Mouse (Mus musculus) c-Kit-positive CD71-positive TER-119-positive erythroid progenitor cells, embryonic 14.5 days (primary cell): ENCODE measurements around the gene Ets1.

Experiments used
- DNase-seq: peaks from one replicate; pipeline ENCODE4 v3.0.0-alpha.2; 2013; ENCODE audit warnings: low spot score

The Ets1 gene

DNA sequence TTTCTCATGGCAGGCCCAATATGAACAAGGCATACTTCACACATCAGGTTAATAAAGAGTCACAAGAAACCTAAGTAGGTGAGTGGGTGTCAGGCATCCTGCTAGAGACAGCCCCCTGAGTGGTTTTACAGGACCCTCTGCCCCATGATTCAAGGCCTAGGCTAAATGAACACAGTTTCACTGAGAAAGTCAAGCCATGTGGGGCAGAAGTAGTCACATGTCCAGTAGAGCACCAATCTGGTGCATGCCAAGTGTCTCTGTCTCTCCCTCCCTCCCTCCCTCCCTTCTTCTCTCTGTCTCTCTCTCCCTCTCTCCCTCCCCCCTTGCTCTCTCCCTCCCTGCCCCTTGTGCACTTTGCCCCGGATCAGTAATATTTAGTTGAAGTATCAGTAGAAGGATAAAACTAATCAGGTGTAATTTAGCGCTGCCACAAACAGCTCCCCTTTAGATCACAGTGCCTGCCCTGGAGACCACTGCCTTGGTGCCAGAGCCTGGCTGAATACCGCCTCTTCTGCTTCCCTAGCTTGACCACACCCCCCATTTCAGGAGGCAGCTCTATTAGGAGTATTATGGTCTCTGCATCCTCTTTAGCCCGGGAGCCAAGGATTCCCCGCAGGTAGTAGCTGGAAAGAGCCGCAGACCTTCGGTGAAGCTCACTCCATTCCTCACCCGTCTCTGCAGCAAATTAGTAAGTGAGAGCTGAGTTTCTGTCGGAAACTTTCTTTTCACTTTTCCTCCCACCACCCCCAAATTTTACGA lies at the start of gene Ets1:
TSS of gene Ets1 (plus strand) at position 595 of the 759 bp plus-strand sequence.
- no peak for DNase-seq

DNA sequence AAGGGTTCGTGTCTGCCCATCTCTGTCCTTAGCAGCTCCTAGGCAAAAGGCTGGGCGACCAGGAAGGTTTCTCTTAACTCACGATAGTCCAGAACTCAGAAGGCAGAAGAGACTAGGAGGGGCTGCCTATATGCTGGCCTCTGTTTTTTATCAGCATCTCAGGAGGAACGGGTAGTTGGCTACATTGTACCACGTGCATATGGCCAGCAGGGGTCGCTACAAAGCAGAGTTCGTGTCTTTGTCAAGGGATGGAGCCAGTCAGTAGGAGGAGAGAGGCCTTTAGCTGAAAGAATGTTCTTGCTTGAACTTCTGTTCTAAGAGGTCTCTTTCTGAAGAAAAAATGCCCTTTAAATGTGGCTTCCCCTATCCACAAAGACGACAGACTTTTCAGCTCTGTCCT lies 46.1 kb upstream of the Ets1 start:
- DNase-seq, result peak; percentile 69

DNA sequence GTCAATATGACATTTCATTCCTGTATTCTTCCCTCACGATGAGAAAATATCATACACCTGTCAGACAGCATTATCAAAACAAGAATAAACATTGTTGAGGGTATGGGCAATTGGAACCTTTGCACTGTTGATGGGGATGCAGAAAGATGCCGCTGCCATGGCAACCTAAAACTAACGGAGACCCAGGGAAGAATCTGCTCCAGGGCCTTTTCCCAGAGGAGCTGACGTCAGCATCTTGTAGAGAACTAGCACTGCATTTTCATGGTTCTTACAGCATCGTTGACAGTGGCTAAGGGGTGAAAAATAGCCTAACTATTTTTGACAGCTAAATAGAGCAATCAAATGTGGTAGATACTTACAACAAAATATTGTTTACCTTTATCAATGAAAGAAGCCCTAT lies 45.5 kb upstream of the Ets1 start:
- no peak for DNase-seq

DNA sequence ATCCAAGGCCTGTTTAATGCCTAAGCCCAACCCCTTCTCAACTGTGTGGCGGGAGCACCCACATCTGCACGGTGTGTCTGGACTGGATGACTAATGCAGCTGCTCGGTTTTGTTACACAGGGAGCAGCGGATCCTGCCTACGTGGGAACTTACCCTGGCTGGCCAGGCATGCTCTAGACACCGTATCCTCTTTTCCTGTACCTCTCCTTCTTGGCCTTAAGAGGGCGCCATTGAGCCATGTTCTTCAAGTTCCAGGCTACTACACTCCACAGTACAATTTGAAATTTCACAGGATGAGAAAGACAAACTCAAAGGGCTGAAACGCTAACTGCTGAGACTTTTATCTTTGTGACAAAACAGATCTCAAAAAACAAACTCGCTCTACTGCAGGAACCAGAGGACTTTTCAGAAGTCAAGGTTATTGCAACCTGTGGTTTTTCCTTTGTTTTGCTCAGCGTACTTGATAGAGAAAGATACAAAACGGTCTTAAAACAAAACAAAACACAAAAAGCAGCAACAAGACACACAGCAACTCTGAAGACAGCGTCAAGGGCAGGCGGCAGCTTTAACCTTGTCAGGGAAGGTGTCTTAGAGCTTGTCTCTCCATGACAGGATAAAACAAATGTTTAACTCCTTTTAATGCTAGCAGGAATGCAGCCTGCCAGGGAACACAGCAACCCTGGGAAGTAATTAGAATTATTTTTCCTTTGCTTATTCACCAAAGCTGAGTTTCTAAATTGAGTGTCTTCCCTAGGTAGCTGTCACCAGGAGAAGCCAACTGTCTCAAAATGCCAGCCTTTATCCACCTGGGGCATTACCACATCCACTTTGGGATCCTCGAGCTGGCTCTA lies 44.1 kb upstream of the Ets1 start:
- DNase-seq, result peak; percentile 78

DNA sequence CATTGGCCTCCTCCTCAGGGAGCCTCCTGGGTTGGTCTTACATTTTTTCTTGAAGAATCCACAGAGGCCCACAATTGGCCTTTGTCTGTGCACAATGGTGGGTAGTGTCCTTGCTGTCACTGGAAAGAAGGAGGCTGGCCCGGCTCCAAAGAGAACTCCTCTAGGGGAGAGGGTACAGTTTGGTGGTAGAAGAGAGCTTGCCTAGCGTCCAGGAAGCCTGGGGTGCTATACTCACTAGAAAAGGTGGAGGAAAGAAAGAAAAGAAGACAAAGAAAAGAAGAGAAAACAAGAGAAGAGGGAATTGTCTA lies 43.5 kb upstream of the Ets1 start:
- no peak for DNase-seq

DNA sequence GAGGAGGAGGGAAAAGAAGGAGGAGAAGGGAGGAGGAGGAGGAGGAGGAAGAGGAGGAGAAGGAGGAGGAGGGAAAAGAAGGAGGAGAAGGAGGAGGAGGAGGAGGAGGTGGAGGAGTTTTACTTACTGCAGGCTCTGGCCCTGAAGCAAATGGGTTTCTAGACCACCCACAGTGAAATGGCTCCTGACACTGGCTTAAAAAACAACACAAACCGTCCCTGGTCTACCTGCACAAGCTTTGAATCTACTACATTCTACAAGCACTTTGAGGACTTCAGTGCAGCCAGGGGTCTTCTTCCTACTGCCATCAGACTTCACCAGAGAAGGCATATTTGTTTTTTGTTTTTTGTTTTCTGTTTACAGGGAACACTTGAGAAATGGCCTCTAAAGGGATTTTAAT lies 42.2 kb upstream of the Ets1 start:
- no peak for DNase-seq

DNA sequence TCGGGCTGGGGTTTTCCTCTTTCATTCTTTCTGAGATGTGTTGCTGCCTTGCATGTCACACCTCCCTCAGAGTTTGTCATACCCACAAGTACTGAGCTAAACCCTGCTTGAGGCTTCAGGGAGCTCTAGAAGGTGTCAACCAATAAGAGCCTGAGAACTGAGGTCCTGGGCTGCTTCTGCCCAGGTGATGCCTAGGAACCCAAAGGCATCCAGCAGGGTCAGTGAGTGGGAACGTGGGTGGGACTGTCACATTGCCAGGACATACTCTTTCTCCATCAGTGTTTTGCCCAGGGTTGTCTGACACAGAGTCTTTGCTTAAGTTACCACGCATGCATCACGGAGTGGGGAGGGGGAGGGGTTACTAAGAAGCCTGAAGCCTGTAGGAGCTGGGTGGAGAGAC lies 41.7 kb upstream of the Ets1 start:
- DNase-seq, result no peak

DNA sequence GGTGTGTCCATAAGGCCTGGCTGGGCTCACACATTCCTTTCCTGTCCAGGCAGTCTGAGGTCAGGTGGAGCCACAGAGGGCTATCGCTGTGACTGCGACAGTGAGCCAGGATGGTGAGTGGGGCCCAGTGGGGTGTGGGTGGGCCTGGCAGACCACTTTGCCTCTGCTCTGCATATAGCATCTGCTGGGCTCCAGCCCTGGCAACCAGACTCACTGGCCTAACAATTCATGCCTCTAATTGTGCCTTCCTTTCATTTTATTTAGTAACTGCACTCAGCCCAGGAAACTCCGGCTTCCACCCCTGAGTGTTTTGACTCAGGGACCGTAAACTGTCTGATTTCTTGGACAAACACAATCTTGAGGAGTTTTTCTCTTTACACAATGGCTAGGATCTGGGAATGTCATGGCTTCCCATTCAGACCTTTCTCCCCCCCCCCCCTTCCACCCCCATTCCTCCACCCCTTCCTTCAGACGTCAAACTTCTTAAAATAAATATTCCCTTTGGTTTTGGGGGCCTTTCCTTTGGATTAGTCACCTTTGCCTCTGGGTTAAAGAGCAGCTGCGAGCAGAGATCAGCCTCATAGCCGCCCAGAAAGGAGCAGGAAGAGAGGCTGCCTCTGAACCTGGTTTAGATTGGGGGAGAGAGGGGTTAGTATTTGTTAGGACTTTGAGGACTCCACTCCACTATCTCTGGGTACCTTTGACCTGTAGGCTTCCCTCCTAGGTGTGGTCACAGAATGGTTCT lies 40.8 kb upstream of the Ets1 start:
- no peak for DNase-seq

DNA sequence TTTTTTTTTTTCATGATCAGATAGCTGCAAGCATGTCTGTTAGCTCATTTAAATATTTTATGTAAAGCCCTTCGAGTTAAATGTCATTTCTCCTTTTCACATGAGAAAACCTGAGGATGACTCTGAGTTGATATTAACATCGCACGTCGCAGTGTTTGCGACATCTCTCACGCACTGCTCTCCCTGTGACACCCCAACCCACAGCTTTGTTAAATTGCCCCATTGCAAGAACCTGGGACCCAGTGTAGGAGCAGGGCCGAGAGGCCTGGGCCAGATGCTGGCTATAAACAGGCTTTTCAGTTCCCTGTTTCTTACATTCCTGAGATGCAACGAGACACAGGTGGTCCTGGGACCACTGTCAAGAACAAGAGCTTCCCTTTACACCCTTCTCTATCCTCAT lies 39.7 kb upstream of the Ets1 start:
- no peak for DNase-seq

DNA sequence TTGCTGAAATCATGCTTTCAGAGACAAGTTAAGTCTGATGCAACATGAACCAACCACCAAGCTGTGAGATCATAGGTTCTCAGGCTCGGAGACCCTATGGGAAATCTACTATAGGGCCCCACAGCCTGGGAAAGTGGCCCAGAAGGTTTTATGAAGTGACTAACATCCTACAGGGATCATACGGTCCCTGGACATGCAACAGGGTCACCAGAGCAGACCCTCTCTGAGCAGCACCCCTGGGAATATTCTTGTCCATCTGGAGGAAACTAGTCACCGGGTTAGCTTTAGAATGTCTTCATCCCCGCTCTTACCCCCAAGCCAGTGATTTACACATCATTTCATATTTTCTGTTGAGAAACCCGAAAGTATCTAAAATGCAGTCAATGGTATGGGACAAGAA lies 34.1 kb upstream of the Ets1 start:
- no peak for DNase-seq

DNA sequence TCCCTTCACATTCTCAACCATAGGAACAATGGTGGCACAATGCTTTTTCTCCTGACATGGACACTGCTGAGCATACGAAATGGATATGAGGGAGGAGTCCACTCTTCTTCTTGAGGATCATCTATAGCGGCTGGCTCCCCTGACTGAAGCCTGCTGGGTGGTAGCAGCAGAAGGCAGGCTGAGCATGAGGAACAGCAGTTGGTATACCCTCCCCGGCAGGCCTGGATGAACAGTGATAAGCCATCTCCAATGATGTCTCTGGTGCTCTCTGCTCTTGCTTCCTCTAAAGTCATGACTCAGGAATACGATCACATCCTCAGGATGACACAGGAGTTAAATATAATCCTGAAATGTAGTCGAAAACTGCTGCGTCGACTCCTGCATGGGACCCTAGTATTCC lies 32.9 kb upstream of the Ets1 start:
- DNase-seq, result no peak

DNA sequence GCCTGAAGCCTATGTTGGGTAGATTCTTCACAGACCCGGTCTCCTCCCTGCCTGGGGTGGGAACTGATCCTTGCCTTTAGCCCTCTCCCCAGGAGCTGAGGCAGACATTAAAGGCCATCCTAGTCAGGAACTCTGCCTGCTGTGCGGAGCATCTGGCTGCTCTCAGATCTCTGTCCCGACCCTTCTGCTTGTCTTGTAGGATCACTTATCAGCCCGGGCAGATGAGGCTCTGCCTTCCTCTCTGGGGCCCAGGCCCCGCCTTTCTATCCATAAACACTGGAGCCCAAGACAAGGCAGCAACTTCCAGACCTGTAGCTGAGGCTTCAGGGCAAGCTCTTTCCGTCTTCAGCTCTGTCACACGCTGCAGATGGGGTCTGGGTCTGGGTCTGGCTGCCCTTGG lies 28.8 kb upstream of the Ets1 start:
- peak; percentile 78 for DNase-seq

DNA sequence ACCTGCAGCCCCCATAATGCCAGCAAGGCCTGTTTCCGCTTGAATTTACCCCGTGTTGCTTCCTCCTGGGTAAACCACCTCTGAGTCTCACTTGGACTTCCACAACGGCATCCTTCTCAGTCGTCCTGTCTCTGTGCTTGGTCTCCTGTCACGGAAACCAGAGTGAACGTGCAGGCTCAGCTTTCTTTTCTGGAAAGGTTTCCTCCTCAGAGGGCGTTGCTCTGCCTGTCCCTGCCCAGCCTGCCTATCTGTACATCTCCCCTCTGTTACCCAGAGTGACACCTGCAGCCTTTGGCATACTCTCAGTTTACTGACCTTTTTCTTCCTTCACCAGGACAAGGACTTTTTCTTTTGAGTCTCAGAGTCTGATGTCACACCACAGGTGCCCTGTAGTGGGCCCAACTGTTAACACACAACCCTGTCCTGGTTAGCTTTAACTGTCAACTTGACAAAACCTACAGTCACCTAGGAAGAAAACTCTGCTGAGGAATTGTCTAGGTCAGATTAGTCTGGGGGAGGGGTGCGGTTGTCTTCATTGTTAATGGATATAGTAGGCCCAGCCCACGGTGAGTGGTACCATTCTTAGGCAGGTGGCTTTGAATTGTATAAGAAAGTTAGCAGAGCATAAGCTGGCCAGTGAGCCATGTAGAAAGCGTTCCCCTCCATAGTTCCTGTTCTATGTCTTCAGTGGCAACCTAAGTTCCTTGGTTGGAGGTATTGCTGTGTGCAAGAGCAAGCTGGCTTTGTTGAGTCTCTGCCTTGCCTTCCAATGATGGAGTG lies 27.0 kb upstream of the Ets1 start:
- DNase-seq, result no peak

DNA sequence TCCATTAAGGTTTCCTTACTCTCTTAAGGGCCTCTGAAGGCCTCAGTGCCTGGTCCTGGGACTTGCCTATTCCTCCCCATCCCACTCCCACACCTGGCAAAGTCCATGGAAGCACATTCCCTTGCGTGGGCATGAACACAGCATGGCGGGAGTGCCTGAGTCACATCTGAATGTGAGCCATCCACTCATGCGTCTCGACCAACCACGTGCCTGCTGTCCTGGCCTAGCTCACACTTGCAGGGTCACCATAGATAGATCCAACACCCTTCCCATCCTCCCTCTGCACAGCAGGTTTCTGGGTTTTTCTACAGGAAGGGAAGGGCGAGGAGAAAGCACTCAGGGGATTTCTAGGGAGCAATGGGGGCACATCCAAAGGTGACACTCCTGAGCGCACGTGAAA lies 25.8 kb upstream of the Ets1 start:
- no peak for DNase-seq

DNA sequence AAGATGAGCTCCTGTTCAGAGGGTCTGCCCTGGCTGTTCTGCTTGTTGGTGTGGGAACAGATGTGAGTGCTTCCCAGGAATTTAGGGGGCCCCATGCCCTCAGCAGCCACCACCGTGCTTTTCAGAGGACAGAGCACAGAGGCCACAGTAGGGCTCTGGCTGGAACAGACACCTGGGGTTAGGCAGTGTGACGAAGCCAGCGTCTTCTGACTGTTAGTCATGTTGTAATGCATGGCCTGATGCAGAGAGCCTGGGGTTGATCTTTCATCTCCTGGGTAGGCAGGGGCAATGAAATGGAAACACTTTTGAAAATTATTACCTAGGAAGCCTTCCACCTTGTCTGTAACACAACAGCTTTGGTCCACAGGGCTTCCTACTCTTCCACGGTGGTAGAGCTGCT lies 25.4 kb upstream of the Ets1 start:
- no peak for DNase-seq

DNA sequence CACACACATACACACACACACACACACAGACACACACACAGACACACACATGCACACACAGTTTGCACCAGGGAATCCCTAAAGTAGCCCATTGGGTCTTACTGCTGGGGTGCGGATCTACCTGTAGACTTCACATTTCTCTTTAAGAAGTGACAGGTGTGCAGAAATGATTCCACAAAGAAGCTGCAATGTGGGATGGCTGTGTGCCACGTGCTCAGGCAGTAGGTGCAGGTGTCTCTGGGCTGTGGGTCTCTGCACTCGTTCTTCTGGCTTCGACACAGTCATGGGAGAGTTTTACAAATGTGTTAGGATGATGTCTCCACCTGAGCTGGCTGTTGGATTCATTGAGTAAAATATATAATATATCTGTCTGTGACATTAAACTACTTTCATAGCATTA lies 24.7 kb upstream of the Ets1 start:
- DNase-seq, result no peak

DNA sequence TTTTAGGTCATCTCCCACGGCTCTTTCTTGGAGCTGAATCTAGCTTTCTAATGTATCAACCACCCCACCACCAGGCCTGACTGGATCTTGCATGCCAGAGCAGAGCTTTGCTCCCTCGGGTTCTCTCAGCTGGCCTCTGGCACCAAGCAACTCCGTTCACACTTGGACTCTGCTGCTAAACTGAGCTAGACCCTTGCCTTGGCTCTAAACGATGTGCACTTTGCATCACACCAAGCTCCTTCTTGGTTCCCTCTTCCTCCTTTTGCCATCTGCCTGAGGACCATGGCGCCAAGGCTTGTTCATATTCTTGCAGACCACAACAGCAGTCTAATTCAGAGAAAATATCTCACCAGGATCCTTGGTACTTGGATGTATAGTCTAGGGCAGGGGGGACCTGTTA lies 23.6 kb upstream of the Ets1 start:
- no peak for DNase-seq

DNA sequence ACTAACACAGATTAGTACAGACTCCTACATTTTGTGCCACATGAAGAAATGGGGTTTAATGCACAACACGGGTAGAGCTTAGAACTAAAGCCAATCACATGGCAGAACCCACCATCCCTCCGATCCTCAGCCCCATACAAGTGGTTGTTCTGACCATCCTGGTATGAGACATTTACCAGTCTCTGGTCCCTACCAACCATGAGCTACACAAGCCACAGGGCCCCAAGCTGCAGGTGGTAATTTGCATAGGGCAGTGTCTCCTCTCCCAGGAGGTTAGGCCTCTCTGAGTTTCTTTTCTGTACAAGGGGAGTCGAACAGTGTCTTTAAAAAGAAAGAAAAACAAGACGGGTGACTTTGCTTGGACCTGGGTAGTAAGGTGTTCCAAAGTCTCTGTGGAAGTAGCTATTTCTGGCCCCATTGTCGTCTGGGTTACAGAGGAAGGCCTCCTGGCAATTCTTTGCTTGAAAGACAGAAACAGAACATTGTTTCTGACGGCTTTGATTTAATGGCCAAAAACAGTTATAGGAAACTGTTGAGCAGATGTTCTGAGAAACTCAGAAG lies 23.1 kb upstream of the Ets1 start:
- no peak for DNase-seq

DNA sequence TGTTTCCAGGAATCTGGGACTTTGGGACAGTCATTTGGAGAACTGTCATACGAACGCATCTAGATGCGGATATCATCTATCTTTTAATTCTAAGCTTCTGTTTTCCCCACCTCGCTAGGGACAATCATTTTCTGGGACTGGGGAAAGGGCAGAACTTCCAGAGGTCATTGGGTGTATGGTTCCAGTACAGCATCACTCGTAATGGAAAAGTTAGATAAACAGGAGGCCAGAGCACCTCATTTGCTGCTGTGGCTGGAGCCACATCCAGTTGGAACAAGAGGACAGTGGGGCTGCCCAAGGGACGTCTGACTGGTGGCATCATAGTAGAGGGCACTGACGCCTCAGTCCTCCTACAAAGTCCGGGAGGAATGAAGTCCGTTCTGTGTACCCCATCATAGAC lies 21.8 kb upstream of the Ets1 start:
- DNase-seq, result no peak

DNA sequence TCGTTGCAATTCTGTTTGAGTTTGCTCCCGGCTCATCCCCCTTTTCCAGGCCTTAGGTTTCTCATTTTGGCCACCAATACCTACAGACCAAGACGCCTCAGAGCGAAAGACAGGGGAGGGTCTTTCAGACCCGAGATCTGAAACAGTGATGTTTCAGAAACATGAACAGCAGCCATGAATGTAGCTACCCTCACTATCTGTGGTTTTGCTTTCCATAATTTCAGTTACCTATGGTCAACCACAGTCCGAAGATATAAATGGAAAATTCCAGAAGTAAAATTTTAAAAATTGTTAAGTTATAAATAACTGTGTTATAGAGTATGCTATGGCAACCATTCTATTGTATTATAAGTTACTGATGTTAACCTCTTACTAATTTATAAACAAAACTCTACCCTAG lies 20.6 kb upstream of the Ets1 start:
- no peak for DNase-seq

DNA sequence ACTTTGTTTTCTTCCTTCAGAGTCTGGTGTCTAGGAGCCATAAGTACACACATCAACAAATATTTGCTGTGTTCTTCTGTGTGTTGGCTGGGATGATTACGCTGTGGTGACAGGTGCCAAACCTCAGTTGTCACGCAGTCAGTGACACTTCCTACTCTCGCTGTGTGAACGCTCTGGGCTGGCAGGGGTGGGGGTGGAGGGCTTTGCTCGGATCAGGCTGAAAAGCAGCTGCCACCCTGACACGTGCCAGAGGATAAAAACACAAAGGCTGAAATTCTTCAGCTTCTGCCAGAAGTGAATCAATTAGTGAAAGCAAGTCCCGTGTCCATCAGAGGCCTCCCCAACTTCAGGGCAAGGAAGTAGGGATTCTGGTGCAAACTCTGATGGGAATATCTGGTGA lies 20.0 kb upstream of the Ets1 start:
- no peak for DNase-seq
